Mouse (Mus musculus): ENCODE results near the gene Ly6g6e. TPM values are rescaled to one million over a fixed set of nuclear protein-coding genes. Genes with fewer than 3 reads are reported as not detected.

Ly6g6e gene
- total RNA-seq, 2 experiments from 2014 or later = not detected

DNA sequence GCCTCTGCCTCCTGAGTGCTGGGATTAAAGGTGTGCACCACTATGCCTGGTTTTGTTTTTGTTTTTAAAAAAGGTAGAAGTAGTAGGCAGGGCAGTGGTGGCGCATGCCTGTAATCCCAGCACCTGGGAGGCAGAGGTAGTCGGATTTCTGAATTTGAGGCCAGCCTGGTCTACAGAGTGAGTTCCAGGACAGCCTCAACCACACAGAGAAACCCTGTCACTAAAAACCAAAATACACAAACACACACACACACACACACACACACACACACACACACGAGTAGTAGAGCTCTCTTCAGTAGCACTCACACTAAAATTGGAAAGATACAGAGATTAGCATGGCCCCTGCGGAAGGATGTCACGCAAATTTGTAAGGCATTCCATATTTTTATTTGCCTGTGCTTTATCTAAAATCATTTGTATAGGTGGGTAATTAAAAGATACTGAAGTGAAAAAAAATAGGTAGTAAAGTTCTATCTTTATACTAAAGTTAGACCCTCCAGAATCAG is 27.7 kb upstream of the Ly6g6e start:
- no peak for DNase-seq
- intact Hi-C loops (cut with DNase I) = no loop called here

DNA sequence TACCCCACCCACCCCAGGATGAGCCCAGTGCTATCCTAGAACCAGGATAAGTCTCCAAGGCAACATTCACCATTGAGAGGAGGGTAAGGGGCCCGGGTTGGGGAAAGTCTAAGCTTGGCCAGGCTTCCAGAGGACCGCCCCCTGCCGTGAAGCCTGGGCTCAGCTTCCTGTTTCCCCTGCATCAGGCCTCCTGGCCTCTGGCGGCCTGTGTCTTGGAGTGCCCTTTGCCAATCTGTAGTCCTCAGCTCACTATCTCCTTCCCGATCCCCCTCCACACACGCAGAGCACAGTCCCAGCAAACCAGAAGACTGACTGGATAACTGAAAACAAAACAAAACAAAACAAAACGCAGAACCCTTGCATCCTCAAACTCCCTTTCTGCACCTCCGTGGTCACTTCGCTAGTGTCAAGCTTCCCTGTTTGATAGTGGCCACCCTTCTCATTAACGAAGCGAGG is 27.1 kb upstream of the Ly6g6e start, which contains the start of gene Clic1:
TSS of gene Clic1 (plus strand) at position 406 of the 456 bp plus-strand sequence.
- intact Hi-C loops (cut with DNase I) = no loop called here

DNA sequence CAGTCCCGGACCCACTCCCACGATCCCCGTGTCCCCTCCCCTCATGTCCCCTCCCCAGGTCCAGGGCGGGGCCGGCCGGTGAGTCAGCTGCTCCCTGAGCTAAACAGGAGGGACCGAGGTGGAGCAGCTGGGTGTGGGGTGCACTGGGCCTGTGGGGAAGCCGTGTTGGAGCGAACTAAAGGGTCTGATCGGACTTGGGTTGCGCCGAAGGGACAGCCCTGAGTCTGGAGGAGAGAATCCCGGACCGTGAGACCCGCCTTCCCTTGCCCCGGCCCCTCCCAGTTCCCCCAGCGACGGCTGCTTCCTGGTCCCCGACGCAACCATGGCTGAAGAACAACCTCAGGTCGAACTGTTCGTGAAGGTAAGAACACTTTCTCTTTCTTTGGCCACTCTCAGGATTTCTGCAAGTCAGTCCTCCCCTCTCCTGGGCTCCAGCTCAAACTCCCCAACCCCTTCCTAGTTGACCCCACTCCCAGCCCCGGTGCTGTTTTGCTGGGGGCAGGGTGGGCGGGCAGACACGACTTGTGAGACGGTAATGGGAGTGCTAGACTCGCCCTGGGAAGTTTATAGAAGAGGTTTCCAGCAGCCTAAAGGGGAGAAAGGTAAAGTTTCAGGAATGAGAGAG is 26.5 kb upstream of the Ly6g6e start:
- peak; percentile 80 to 84 for DNase-seq
- intact Hi-C loops (cut with DNase I) = no loop called here

More for the DNA sequence above, 27.1 kb upstream of the Ly6g6e start, which contains the start of gene Clic1:
- peak; percentile 62 for DNase-seq

DNA sequence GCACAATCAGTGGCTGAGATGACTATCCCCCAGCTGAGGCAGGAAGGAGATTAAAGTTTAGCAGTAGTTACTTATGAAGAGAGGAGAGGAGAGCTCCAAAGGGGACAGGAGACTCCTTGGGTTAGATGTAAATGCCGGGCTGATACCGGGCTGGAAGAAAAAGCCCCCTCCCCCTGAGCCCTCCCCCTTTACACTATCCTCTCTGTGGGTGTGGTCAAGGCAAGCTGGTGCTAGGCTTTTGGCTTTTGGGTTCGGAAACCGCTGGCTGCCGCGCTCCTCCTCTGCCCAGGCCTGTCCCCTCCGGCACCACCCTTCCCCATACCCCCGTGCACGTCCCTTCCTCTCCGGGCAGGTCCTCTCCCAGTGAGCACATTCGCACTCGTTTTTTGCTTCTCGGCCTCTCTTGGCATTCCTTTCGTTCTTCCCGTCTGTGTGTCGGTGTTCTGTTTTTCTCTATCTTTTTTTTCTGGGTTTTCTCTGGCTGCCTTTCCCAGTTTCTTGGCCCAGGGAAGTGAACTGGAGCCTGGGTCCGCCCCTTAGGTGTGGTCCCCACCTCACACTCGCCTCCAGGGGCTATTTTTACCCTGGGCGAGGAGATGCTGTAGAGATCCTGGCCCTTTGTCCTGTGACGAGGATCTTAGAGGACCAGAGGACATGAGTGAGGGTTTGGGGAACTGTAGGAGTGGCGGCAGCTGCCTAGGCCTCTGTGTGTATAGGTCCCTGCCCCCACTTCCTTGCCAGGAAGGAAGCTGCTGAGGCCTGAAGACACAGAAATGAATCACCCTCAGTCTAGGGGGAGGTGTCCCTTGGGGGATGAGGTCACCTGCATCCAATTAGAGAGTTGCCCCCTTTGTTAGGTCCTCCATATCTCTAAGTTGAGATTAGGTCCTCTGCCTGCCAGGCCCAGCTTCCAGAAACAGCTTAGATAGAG is 25.3 kb upstream of the Ly6g6e start:
- intact Hi-C loops (cut with DNase I) = no loop called here
- DNase-seq = peak; percentile 77 to 80

DNA sequence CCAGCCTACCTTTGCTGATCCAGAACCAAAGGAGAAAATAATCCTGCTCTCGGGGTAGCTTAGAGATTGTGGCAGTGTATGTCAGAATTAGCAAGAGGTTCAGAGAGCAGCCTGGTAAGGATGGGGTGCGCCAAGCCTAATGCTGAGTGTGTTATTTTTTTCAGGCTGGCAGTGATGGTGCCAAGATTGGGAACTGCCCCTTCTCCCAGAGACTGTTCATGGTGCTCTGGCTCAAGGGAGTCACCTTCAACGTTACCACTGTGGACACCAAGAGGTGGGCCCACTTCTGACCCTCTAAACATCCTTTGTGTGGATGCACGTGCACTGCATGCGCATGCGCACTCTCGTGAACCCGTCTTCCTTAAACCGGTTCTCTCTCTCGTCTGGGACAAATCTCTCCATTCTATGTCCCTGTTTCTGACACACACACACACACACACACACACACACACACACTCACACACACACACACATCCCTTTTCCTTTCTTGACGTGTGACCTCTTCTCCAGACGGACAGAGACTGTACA is 24.4 kb upstream of the Ly6g6e start:
- no peak for DNase-seq
- intact Hi-C loops (cut with DNase I) = no loop called here

DNA sequence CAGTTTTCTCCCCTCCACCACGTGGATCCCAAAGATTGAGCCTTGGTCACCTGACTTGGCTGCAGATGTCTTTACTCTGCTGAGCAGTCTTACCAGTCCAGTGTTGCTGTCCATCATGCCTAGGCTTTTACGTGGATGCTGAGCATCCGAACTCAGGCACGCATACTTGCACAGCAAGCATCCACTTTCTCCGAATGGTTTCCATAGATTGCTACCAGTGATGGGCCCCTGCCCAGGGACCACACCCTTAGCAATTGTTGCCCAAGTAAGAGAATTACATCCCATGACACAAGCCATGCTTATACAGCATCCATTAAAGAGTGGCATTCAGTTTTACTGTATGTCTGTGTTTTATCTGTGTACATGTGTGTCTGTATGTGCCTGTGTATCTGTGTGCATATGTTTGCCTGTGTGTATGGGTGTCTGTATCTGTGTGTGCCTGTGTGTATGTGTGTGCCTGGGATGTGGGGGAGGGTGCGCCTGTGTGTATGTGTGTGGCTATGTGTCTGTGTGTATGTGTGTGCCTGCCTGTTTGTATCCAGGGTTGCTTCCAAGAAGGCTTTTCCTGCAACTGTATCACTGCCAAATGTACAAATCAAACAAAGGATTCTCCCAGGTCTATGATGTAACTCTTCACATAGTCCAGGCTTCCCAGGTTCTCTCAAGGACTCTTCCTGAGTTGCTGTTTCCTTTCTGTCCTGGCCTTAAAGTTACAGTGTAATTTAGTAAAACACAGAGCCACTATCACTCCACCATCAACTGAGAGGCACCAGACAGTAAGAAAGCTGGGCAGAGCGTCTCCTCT is 20.8 kb upstream of the Ly6g6e start:
- intact Hi-C loops (cut with DNase I) = no loop called here
- DNase-seq = no peak

DNA sequence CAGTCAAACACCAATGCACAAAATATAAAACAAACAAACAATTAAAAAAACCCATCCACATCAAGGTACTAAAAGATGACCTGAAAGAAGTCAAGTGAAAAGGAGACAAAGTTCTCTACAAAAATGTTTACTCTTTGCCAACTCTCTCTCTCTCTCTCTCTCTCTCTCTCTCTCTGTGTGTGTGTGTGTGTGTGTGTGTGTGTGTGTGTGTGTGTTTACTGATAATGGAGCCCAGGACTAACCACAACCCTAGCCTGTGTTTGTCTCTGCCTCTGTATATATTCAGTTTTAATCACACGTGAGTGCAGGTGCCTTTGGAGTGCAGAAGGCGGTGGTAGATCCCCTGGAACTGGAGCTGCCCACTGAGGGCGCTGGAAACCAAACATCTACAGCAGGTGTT is 19.6 kb upstream of the Ly6g6e start:
- intact Hi-C loops (cut with DNase I) = no loop called here

DNA sequence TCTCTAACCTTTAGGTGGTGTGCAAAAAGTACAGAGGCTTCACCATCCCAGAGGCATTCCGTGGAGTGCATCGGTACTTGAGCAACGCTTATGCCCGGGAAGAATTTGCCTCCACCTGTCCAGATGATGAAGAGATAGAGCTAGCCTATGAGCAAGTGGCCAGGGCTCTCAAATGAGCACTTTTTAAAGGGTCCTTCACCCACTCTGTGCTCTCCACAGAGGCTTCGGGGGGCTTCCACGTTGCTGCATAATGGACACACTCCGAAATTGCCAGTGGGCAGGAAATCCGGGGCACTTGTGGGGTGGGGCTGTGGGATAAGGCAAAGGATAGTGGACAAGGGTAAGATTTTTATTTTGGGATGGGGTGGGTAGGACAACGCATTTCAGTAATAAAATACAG is 18.4 kb upstream of the Ly6g6e start:
- intact Hi-C loops (cut with DNase I) = no loop called here
- no peak for DNase-seq

More for the DNA sequence above, 19.6 kb upstream of the Ly6g6e start:
- DNase-seq = no peak

DNA sequence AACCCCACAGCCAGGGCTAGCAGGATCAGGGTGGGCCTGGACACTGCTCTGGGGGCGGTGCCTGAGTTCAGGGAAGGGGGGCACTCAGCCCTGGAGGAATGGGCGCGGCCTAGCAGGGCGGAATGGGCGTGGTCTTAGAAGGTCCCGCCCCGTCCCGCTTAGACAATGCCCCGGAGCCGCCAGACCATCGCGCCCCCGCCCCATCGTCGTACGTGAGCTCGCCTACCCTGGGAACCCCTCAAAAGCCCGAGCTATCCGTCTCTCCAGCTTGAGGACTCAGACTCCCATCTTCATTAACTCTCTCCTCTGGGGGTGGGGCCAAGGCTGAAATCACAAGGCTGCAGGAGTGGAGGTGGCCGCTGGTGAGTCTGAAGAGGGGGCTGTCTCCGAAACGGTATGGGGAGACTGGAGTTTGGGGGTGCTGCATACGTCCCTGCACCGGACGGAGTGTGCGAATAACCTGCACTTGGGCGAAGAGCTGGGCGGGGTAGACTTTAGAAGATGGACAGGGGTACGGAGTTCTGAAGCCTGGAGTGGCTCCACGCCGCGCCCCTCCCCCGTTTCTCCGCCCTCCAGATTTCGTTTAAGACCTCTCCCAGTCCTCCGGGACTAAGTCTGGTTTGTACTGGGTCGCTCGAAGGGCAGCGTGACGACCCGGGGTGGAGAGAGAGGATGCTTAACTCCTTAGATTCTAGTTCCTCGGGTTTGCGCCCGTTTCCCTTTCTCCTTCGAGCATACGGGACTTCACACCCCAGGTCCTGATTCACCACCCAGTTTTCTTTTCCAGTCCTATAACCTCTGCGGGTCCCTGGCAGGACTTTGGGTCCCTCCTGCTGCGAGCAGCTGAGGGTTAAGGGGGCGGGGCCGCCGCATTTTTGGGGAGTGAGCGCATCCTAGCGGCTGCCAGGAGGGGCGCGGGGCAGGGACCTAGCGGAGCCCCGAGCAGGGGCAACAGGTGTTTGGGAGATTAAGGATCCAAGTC is 17.5 kb upstream of the Ly6g6e start, which contains the start of gene Ddah2:
TSS of gene Ddah2 (plus strand) at position 125 of the 982 bp plus-strand sequence.
- DNase-seq = peak; percentile 93 to 94
- intact Hi-C loops (cut with DNase I) = loop anchor here (1.0 kb wide), 1 partner anchor 38 kb away; no protein-coding TSS in a partner anchor

DNA sequence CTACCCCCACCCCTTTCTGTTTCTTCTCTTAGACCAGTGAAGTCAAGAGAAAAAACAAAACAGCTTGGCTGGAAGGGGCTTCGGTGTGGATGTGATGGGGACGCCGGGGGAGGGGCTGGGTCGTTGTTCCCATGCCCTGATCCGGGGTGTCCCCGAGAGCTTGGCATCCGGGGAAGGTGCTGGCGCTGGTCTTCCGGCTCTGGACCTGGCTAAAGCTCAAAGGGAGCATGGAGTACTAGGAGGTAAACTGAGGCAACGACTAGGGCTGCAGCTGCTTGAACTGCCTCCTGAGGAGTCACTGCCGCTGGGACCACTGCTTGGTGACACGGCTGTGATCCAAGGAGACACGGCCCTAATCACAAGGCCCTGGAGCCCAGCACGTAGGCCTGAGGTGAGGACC is 16.6 kb upstream of the Ly6g6e start:
- intact Hi-C loops (cut with DNase I) = no loop called here
- DNase-seq = no peak

DNA sequence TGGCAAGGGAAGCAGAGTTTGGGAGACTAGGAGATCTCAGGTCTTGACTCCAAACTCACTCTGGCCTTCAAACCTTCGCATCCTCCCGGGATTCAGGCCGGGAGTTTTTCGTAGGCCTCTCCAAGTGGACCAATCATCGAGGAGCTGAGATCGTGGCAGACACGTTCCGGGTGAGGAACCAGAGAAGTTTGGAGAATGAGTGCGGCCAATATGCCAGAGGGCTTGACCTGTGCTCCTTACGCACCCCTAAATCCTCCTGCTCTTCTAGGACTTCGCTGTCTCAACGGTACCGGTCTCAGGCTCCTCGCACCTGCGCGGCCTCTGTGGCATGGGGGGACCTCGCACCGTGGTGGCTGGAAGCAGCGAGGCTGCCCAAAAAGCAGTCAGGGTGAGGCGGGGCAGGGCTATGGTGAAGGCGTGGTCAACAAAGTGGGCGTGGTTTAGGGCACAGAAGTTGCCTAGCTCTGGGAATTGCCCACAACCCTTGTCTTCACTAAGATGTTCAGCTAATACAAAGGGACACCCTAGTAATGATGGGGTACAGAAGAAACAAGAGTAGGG is 15.9 kb upstream of the Ly6g6e start:
- intact Hi-C loops (cut with DNase I) = no loop called here

DNA sequence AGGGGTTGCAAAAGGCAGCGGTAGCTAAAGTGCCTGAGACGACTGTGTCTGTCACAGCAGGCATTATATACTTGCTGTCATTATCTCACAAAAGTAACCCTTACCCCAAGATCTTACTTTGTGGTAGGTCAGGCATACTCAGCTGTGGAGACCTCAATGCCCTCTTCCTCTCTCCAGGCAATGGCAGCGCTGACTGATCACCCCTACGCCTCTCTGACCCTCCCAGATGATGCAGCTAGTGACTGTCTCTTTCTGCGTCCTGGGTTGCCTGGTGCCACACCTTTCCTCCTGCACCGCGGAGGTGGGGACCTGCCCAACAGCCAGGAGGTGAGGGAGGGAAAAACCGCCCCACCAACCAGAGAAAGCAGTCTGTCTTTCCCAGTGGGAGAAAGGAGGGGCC is 15.4 kb upstream of the Ly6g6e start:
- intact Hi-C loops (cut with DNase I) = no loop called here
- no peak for DNase-seq

More for the DNA sequence above, 15.9 kb upstream of the Ly6g6e start:
- peak in 1 of 2 experiments; percentile 26 for DNase-seq

DNA sequence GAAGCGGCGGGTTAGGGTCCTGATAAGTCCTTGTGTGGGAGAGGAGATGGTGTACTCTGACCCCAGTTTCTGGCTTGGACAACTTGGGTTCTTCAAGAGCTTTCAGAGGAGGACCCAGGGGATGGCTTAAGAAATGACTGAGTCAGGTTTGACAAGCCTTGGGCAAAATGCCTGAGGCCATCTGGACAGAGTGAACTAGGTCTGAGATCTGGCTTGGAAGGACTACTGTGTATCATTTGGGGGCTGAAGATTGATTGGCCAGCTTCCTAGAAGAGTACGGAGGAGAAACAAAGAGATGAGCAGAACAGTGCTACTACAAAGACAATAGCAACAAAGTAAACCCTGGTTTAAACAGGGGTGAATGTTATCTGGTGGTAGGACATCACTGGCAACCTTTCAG is 13.2 kb upstream of the Ly6g6e start:
- intact Hi-C loops (cut with DNase I) = no loop called here
- peak in 1 of 2 experiments; percentile 32 for DNase-seq

DNA sequence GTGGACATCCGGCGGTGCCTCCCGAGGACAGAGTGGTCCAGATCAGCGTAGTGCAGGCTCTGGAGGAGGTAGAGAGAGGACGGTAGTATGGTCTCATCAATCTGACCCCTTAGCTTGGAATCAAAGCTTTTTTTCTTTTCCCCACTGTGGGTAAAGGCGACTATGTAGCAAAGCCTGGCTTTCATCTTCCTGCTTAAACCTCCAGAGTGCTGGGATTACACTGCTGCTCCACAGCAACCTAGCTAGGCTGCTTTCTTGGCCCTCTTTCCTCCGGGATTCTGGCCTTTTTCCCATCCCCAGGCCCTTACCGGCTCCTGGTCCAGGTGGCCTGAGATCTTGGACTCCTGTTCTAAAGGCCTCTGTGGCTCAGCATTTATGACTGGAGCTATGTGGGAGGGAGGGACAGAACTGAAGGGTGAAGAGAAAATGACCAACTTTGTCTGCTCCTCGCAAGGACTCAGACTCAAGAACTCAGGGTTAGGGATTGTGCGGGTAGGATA is 12.3 kb upstream of the Ly6g6e start:
- intact Hi-C loops (cut with DNase I) = no loop called here
- no peak for DNase-seq

DNA sequence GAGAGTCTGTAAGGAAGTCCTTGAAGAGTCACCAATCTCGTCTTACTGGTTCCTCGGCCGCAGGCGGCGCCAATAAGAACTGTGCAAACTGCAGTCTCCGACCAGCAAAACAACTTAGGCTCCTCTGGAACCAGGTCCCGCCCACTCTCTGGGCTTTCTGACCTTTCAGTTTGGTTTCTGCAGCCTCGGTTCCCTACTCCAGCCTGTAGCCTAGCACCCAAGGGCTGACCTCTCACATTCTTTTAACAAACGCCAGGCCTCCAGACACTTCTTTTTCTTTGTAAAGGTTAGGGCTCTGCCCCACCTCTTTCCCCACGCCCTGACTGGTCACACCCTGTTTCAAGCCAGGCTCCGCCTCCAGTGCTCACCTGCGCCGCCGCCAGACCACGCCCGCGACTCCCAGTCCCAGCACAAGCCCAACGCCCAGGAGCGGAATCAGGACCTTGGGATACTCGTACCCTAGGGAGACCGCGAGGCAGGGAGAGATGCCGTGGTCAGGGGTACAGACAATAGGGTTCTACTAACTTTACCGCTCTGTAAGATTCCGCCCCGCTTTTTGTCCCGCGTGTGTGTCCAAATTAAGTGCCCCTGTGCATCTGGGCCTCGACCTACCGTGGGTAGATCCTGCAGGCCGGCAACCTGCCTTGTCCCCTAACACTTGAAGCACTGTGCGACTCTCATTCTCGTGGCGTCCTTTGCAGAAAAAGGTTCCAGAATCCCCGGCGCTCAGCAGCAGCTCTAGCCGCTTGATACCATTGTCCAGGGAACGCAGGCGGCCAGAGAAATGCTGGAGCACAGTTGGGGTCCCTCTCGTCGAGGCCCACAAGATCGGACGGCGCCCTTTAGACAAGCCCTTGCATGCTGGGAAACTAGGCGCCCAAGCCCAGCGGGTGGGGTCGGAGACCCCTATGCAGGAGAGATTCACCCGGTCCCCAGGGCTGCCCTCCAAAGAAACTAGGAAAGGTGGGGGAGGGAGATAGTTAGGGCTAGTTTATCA is 11.5 kb upstream of the Ly6g6e start, which contains the start of gene Ly6g6c:
TSS of gene Ly6g6c (plus strand) at position 438 of the 997 bp plus-strand sequence.
- intact Hi-C loops (cut with DNase I) = no loop called here
- DNase-seq = peak in 1 of 2 experiments; percentile 43

DNA sequence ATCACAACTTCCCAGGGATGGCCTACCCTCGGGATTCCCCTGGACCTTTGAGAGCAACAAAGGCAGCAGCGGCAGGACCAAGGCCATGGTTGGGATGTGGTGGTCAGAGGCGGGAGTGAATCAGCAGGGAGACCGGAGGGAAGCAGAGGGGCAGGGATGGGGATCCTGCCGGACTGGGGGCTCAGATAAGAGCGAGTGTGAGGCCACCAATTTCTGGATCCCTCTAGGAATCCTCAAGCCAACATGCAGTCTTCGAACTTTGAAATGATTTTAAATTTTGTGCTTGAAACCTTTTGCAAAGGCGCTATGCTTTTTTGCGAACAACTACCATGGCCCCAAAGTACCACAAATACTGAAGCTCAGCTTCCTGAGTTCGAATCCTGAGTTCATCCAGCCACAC is 10.6 kb upstream of the Ly6g6e start, which contains the start of gene Mpig6b:
TSS of gene Mpig6b (minus strand) at position 101 of the 400 bp plus-strand sequence.
- DNase-seq = no peak
- intact Hi-C loops (cut with DNase I) = no loop called here
